Mouse (Mus musculus) ovary, adult 2 months (tissue): Measurements from ENCODE around the gene Olfr933. TPM values are rescaled to one million over a fixed set of nuclear protein-coding genes. Genes with fewer than 3 reads are reported as not detected.

Source experiments
- polyA plus RNA-seq: library from polyadenylated mRNA; depleted of rRNA; stranded (reverse); fragments of >200 nt; gene quantifications from 2 replicates; pipeline ENCODE4 v1.2.3, GENCODE M21; 2012; rRNA removed

Gene Olfr933
- not detected in 2 replicates for polyA plus RNA-seq

DNA sequence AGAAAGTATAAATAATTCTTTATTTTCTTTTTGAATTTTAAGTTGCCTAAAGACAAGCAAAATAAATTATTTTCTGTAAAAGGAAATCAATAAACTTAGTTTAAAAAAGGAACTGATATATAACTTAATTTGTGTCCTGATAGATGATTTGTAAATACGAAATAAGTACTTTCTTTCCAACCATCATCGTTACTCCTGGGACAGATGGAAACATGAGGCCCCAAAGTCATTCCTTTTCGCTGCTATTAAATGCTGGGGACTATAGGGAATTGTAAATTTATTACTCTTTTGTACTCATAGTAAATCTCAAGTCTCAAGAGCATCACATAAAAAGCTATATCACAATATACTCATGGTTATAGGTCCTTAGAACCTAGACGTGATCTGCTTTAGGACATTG lies at the start of gene Olfr933:
Gene Olfr933, plus strand, starts transcription at position 301 of the 400 bp plus-strand sequence.

DNA sequence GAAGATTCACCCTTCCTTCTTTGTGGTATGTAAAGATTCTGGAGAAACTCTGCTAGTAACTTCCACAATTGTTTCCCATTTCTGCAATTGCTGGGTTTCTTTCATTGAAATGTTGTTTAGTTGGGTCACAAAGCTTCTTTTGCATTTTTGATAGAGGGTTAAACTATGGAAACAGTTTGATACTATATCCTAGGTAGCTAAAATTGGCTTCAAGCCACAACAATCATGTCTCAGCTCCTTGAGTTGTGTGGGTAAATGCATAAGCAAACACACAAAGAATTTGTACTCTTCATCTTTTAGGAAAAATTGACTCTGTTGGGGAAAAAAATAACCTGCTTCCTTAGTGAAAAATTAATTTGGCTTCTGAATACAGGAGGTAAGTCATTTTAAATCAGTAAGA lies 42.6 kb upstream of the Olfr933 start, which contains the start of gene Olfr930:
Gene Olfr930, plus strand, starts transcription at position 301 of the 400 bp plus-strand sequence.

DNA sequence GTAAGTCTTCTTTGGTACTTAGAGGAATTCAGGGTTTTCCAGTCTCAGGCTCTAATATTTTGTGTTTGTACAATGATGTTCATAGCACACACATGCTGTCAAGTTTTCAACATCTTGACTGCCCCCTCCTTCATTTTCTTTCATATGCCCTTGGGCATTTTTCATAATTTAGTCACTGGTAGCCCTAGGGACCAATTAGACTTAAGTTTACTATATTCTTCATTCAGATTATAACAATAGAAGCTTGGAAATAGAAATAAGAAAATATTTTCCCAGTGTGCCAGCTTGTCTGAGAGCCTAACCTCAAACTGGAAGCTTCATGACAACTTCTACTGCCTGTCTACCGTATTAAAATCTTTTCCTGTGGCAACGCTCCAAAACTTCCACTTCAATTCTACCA lies 16.1 kb downstream of the Olfr933 start, which contains the start of gene Olfr934:
Gene Olfr934, minus strand, starts transcription at position 101 of the 400 bp plus-strand sequence.

DNA sequence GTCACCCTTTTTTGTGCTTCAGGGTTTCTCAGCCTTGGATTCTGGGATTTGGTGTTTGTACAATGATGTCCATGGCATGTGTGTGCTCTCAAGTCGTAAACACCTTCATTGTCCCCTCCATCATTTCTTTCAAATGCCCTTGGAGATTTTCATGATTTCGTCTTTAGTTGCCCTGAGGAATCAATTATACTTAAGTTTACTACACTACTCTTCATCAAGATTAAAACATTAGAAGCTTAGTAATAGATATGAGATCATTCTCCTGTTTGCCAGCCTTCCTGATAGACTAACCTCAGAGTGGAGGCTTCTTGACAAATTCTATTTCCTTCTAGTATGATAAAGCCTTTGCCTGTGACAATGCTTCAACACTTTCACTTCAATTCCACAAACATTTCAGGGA lies 27.5 kb downstream of the Olfr933 start, which contains the start of gene Olfr935:
Gene Olfr935, minus strand, starts transcription at position 101 of the 400 bp plus-strand sequence.

DNA sequence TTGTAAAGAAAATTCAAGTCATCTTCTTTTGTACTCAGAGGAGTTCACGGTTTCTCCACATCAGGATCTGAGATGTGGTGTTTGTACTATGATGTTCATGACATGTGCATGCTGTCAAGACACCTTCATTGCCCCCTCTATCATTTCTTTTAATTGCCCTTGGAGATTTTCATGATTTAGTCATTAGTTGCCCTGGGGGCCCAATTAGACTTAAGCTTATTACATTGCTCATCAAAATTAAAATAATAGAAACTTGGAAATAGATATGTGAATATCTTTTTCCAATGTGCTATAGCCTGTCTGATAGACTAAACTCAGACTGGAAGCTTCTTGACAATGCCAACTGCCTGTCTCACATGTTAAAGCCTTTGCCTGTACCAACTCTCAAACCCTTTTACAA lies 51.2 kb downstream of the Olfr933 start, which contains the start of gene Olfr146:
Gene Olfr146, minus strand, starts transcription at position 101 of the 400 bp plus-strand sequence.

Other genes with a start within 250 kb of the Olfr933 start
- 0.16 and 0.20 TPM in 2 replicates for gene Olfr920, start 220.0 kb upstream of the Olfr933 start, polyA plus RNA-seq
- gene Olfr921, start 199.2 kb upstream of the Olfr933 start, polyA plus RNA-seq, result not detected in 2 replicates
- gene Olfr922, start 157.7 kb upstream of the Olfr933 start, polyA plus RNA-seq, result not detected in 2 replicates
- not detected in 2 replicates for gene Olfr923, start 145.8 kb upstream of the Olfr933 start, polyA plus RNA-seq
- not detected in 2 replicates for gene Olfr924, start 127.9 kb upstream of the Olfr933 start, polyA plus RNA-seq
- not detected in 2 replicates for gene Olfr26, start 117.3 kb upstream of the Olfr933 start, polyA plus RNA-seq
- not detected in 2 replicates for gene Olfr926, start 95.2 kb upstream of the Olfr933 start, polyA plus RNA-seq
- not detected in 2 replicates for gene Olfr930, start 42.5 kb upstream of the Olfr933 start, polyA plus RNA-seq
- not detected in 2 replicates for gene Olfr934, start 16.0 kb downstream of the Olfr933 start, polyA plus RNA-seq
- not detected in 2 replicates for gene Olfr935, start 27.4 kb downstream of the Olfr933 start, polyA plus RNA-seq
- not detected in 2 replicates for gene Olfr146, start 51.1 kb downstream of the Olfr933 start, polyA plus RNA-seq
- gene Olfr937, start 92.6 kb downstream of the Olfr933 start, polyA plus RNA-seq, result not detected in 2 replicates
- gene Olfr938, start 106.6 kb downstream of the Olfr933 start, polyA plus RNA-seq, result not detected in 2 replicates
- not detected in 2 replicates for gene Olfr27, start 155.8 kb downstream of the Olfr933 start, polyA plus RNA-seq
- gene Olfr943, start 194.0 kb downstream of the Olfr933 start, polyA plus RNA-seq, result not detected in 2 replicates
- not detected in 2 replicates for gene Olfr944, start 229.6 kb downstream of the Olfr933 start, polyA plus RNA-seq